Mouse (Mus musculus) heart, adult 18-20 months (tissue): Measurements from ENCODE around the gene Ptprn2. TPM values are rescaled to one million over a fixed set of nuclear protein-coding genes. Genes with fewer than 3 reads are reported as not detected.

Experiments used
- microRNA-seq, 2 experiments: library from miRNA; unstranded; fragments of <30 nt; microRNA quantifications; one replicate each; pipeline ENCODE4 v1.2.0; 2022
- total RNA-seq, 2 experiments: library from RNA; stranded (reverse); gene quantifications; 2 replicates each; pipeline ENCODE4 v1.2.3; 2021

Ptprn2 gene
- total RNA-seq, 2 experiments from 2014 or later, result 0.07 to 0.18 TPM

Small RNA genes within 50 kb of the gene (microRNA-seq; reads per million reads assigned to microRNA genes)
- 0.38 to 1.1 reads per million in 2 experiments for gene Mir153

Other genes starting within 250 kb of the Ptprn2 start
- 1 to 10 TPM; 1.7 to 2.5 TPM for gene Wdr60, start 222.7 kb upstream of the Ptprn2 start, total RNA-seq
- not detected for gene Gm11027, start 210.3 kb upstream of the Ptprn2 start, total RNA-seq
- 10 to 100 TPM; 23.7 to 31.8 TPM for gene Esyt2, start 204.5 kb upstream of the Ptprn2 start, total RNA-seq
- gene Ncapg2, start 80.3 kb upstream of the Ptprn2 start, total RNA-seq, result 1 to 10 TPM; 2.9 TPM